Mouse (Mus musculus) retina, postnatal 7 days (tissue): ENCODE results near the gene Plxnc1.

Source experiments
- DNase-seq: peaks from one replicate; pipeline ENCODE4 v3.0.0-alpha.2; 2012; ENCODE audit warnings: low read depth, low spot score

Gene Plxnc1

GRCm38 (mm10) chr10:94823971-94824760 is 120.5 kb downstream of the Plxnc1 start:
- DNase-seq = no peak

GRCm38 (mm10) chr10:94818781-94819665 is 125.6 kb downstream of the Plxnc1 start:
- no peak for DNase-seq

GRCm38 (mm10) chr10:94818127-94818526 is 126.5 kb downstream of the Plxnc1 start:
- DNase-seq = no peak

DNA sequence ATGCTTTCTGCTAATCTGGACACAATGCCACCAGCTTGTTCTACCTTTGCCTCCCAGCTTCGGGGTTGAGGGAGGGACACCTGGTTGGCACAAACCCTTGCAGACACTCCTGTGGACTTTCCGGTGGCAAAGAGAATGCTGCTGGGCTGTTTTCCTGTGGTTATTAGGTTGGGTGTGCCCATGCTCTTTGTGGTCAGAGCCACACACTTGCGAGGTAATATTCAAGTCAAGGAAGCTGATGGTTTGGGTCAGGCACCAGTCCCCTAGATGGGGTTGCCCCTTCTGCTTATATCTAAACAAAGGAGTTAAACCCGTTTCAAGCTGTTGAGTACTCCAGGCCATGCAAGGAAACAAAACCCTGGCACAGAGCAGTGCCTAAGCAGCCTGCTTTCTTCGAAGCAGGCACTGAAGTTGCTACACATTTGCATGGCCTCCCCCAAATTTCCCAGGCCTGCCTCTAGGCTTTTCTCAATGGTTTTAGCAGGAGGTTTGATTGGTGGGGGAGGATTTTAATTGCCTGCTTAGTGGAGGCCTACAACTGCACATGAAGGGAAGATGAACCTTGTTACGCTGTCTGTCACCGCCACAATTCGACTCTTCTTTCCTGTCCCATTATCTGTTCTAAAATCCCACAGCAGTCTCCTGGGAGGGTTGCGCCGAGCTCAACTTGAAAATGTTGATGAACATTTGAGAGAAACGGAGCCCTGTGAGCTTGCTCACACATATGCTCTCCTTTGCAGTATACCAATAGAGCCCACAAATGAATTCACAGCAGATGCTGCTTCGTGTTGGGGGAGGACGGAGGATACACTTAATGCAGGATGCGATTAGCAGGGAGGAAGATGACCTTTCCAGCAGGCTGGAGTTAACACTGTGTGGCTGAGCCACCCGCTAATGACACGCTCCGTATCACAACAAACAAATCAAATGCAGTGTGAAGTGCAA is 132.5 kb downstream of the Plxnc1 start:
- no peak for DNase-seq

- no peak for DNase-seq
Measured at GRCm38 (mm10) chr10:94809946-94810472, 134.6 kb downstream of the Plxnc1 start.

- DNase-seq = no peak
Measured at GRCm38 (mm10) chr10:94808275-94808674, 136.4 kb downstream of the Plxnc1 start.

- DNase-seq = no peak
Measured at GRCm38 (mm10) chr10:94807323-94807722, 137.3 kb downstream of the Plxnc1 start.

DNA sequence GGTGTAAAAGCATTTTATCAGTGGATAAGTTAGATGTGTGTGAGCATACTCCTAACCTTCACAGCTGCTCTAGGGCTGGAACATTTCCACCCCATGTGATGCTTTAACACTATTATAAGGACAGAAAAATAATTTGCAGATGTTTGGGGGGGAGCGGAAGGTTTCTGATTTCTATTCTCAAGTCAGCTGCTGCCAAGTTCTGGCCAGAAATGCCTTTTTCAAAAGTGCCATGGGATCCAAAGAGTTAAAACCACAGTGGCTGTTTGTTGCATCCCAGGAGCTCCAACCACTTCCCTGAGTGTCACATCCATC is 139.8 kb downstream of the Plxnc1 start:
- no peak for DNase-seq

- no peak for DNase-seq
Measured at GRCm38 (mm10) chr10:94804029-94804908, 140.4 kb downstream of the Plxnc1 start.

DNA sequence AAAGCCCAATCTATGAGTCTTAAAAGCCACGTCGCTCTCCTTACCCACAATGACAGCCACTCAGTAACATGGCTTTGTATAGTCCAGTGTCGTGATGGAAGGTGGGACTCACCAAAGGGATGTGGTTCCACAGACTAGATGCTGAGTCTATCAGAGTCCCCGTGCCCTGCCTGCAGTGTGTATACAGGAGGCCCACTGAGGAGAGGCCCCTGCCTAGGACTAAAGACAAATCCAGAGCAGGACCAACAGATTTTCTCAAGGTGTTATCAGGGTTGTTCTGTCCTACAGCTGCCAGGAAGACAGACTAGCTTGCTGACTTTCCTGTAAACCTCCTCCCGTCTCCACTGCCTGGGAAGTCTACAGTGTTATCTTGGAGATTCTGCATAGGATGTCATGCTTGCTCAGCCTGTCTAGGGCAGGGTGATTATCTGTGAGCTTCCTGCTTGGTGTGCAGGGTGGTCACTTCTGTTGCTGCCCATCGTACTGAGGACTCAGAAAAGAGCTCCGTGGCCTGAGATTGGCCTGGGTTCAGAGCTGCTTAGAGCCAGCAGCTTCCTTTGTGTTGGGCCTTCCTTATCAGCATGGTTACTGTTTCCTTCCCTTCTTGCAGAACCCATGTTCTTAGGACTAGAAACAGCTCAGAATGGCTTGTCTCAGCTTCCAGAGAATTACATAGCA is 143.8 kb downstream of the Plxnc1 start:
- no peak for DNase-seq

GRCm38 (mm10) chr10:94799485-94800239 is 145.0 kb downstream of the Plxnc1 start:
- no peak for DNase-seq

DNA sequence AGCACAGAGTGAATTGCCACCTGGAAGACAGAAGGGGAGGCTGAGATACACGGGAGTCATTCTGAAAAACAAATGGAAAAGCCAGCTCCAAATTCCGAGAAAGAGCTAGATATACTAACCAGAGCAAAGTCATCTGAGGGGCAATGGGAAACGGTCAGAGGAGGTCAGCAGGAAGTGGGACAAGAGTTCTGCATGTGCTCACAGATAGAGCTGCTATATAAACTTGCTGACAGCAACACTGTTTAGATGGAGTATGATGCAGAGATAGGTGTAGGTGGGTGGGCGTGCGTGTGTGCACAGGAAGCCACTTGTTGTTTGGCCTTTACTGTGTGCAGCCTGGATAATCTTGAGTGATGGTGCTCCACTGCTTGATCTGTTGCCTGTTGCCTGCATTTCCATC is 146.5 kb downstream of the Plxnc1 start:
- DNase-seq = no peak

- DNase-seq = no peak
Measured at GRCm38 (mm10) chr10:94794666-94795244, 149.9 kb downstream of the Plxnc1 start.

DNA sequence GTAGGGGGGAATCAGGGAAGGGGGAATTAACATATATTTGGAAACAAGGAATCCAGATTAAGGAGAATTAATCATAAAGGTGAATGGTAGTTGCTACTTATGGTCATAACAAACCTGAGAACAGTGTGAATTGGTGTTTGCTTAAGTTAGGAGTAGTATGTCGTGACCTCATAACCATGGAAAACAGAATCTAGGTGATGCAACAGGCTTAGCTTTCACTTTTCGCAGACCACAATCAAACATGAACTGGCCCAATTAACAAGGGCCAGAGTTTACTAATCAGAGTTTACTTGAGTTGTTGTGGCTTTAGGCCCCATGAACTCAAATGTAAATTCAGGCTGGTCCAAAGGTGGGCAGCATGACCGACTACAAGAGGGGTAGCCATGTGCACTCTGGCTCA is 150.7 kb downstream of the Plxnc1 start:
- DNase-seq = no peak

- DNase-seq = no peak
Measured at GRCm38 (mm10) chr10:94789205-94789604, 155.4 kb downstream of the Plxnc1 start.

DNA sequence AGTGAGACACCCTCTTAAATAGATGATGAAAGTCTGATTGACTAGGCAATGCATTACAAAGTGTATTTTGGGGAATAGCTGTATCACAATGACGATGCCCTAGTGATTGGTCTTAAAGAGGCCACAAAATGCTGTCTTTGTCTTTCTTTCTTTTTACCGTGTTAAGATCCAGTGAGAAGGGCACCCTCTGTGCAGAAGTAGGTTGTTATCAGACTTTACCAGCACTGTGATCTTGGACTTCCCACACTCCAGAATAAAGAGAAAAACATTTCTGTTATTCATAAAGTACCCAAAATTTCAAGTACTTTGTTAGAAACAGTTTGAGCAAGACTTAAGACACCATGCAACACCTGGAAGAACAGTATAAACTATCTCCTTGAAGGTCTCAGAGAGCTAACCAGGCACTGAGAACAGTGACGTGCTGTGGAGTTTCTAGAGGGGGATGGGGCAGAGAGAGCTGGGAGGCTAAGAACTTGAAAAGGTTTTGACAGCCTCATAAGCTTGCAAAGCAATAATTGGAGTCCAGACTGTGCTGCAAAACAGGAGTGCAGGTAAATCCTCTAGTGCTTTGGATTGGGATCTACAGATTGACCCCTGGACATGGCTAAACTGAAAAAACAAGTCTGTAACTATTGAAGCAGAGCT is 163.9 kb downstream of the Plxnc1 start:
- DNase-seq = no peak

DNA sequence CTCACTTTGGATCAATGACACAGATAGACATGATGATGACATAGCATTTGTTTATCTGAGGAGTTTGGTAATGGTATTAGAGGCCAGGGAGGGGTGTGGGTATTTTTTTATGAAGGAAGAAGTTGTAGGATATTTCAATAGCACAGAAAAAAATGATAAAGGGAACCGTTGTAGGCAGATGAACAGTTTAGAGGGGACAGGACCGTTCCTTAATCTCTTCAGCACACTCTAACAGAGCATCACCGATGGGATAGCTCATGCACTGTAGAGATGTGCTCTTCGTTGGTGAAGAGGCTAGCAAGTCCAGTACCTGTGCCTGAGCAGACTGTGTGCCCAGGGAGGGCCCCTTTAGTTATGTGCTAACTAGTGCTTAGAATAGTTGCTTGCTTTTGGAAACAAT is 165.3 kb downstream of the Plxnc1 start:
- no peak for DNase-seq

- no peak for DNase-seq
Measured at GRCm38 (mm10) chr10:94777576-94777975, 167.1 kb downstream of the Plxnc1 start.
